In the genomic region with DNA sequence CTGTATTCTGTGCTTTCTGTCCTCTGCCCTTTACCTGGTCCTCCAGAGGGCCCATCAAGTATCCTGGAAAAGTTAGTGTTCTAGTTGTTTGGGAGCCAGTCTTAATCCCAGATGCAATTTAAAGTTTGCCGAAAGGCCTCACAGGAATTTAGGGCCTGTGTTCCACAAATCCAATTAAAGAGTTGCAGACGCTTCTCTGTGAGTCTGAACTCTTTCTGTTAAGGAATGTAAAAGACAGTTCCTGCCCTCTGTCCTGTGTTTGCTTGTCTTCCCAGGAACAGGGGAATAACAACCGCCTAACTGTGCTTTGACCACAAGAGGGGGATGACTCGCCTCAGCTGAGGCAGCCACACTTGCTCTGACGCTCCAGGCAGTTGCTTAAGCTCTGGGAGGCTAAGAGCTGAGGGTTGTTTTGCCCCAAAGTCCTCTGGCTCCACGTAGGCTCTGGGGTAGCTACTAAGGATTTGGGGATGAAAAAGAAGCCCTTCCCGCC, we compare ENCODE assay signal across 9 mouse cellular contexts. TPM values are rescaled to one million over a fixed set of nuclear protein-coding genes. Genes with fewer than 3 reads are reported as not detected.
DNase-seq lines count a peak whose midpoint lies in the region; ATAC-seq and TF ChIP-seq lines count a peak whose summit lies in the region.
"Had no signal": no experiment of that assay in that cellular context is flagged by ENCODE, and none has a peak within 500 bp of the region (broad histone marks: within the 10 kb centered on the region; RNA-seq: fewer than 3 reads in every experiment).

A gene (minus strand): TSS at position 51 of the 493 bp plus-strand sequence.

- TF ChIP-seq CTCF in brain, embryonic 14.5 days (IDR thresholded peaks at IDR 0.05; ENCODE audit: borderline replicate concordance, extremely low read depth, insufficient read depth, insufficient read length) = peak; percentile 62; the same call in 1 of the 2 replicates
- peak; percentile 76 for TF ChIP-seq CTCF in lung, postnatal 0 days (IDR thresholded peaks at IDR 0.05)

- DNase-seq in adrenal gland, postnatal 10 days = peak; percentile 34
- no peak for DNase-seq in adrenal gland, adult 8-10 months
- DNase-seq in kidney, postnatal 4 days = peak; percentile 50 to 68
- peak; percentile 61 for DNase-seq in brain, embryonic 14.5 days (ENCODE audit: low read depth)
- DNase-seq in lung, postnatal 0 days (ENCODE audit: low spot score) = peak; percentile 85
- DNase-seq in thymus, postnatal 25 days = no peak
- DNase-seq in frontal cortex, postnatal 25 days (ENCODE audit: low spot score in 2 of 2) = no peak

- no peak within 1 kb of the TSS for H3K4me2 ChIP-seq in kidney, embryonic 15.5 days
- no peak within 1 kb of the TSS for H3K4me2 ChIP-seq in lung, postnatal 0 days (replicated peaks; ENCODE audit: low read depth, low read length)

- TF ChIP-seq EP300 in lung, postnatal 0 days (IDR thresholded peaks at IDR 0.05) = no peak

- no peak for TF ChIP-seq POLR2A in brain, embryonic 14.5 days (IDR thresholded peaks at IDR 0.05; ENCODE audit: borderline replicate concordance, extremely low read depth, insufficient read depth, insufficient read length, poor library complexity, severe bottlenecking)

- no peaks in the 10 kb centered on the region for H3K9me3 ChIP-seq in kidney, embryonic 15.5 days (replicated peaks)
- H3K9me3 ChIP-seq in lung, postnatal 0 days (ENCODE audit: low read length) = no peaks in the 10 kb centered on the region

- no peak for ATAC-seq in kidney, embryonic 15.5 days (replicated peaks; ENCODE audit: low FRiP score)
- ATAC-seq in lung, postnatal 0 days = peak; percentile 49

- 20% methylated on average over 7 of the region's 7 CpGs for WGBS in kidney, embryonic 15.5 days
- 20% methylated on average over 7 of the region's 7 CpGs for WGBS in lung, postnatal 0 days

- H3K27ac ChIP-seq in kidney, embryonic 15.5 days = no peak within 1 kb of the TSS
- no peak within 1 kb of the TSS for H3K27ac ChIP-seq in lung, postnatal 0 days (ENCODE audit: low read length)

- no peak within 1 kb of the TSS for H3K9ac ChIP-seq in kidney, embryonic 15.5 days
- H3K9ac ChIP-seq in lung, postnatal 0 days (replicated peaks; ENCODE audit: low read depth) = no peak within 1 kb of the TSS

- no peaks in the 10 kb centered on the region for H3K36me3 ChIP-seq in kidney, embryonic 15.5 days
- no peaks in the 10 kb centered on the region for H3K36me3 ChIP-seq in lung, postnatal 0 days (ENCODE audit: insufficient read depth, low read length)

- H3K4me1 ChIP-seq in kidney, embryonic 15.5 days = 0 out of 2 replicates have a peak, but pooled peaks cover 3% of the 10 kb centered on the region
- no peaks in the 10 kb centered on the region for H3K4me1 ChIP-seq in lung, postnatal 0 days (ENCODE audit: insufficient read depth, low read depth, low read length)

- H3K4me3 ChIP-seq in kidney, embryonic 15.5 days (replicated peaks) = no peak within 1 kb of the TSS
- H3K4me3 ChIP-seq in lung, postnatal 0 days (ENCODE audit: low read depth, low read length) = no peak within 1 kb of the TSS

- no peaks in the 10 kb centered on the region for H3K27me3 ChIP-seq in kidney, embryonic 15.5 days
- H3K27me3 ChIP-seq in lung, postnatal 0 days (replicated peaks; ENCODE audit: insufficient read depth, low read length) = no peaks in the 10 kb centered on the region

RNA-seq across cellular contexts. Expression of the gene that starts here (rescaled TPM):
- not detected for total RNA-seq in adrenal gland, postnatal 10 days (2021)
- not detected for total RNA-seq in adrenal gland, adult 8-10 months (2022)
- not detected in 2 replicates for polyA plus RNA-seq in kidney, embryonic 15.5 days (2015; fragmentation: Nextera tagmentation; extraction: Ambion mirVana)
- polyA plus RNA-seq in brain, embryonic 14.5 days (2012; rRNA removed) = not detected in 2 replicates
- not detected in 2 replicates for polyA plus RNA-seq in lung, postnatal 0 days (2015; fragmentation: Nextera tagmentation; extraction: Ambion mirVana)
- polyA plus RNA-seq: lung, embryonic 16.5 days had no signal

Comparison
In these comparisons a context has a peak if more than half of its experiments do, and no peak if none do; other contexts are left out.
1. Peak in DNase-seq in adrenal gland, postnatal 10 days; RNA of the gene not detected or under 1 TPM.
2. Peak in DNase-seq in brain, embryonic 14.5 days; RNA of the gene not detected or under 1 TPM.
3. Peak in DNase-seq and ATAC-seq in lung, postnatal 0 days; RNA of the gene not detected or under 1 TPM.
4. DNase-seq: peak in kidney, postnatal 4 days (2 of 2); none in adrenal gland, adult 8-10 months (single experiment), thymus, postnatal 25 days (single experiment) and frontal cortex, postnatal 25 days (0 of 2).